Mouse (Mus musculus): ENCODE measurements around the gene Atg7. TPM values are rescaled to one million over a fixed set of nuclear protein-coding genes. Genes with fewer than 3 reads are reported as not detected.
A peak's percentile ranks its signal among the peaks of the same experiment; 100 is the strongest.

The Atg7 gene
- polyA plus RNA-seq, 1 experiment from 2014 or later = 17.2 TPM

- 37% methylated on average over 11 of the region's 11 CpGs for WGBS
Observed at GRCm38 (mm10) chr6:114781415-114782240, 138.7 kb downstream of the Atg7 start.

GRCm38 (mm10) chr6:114782486-114782885 lies 139.6 kb downstream of the Atg7 start:
- ATAC-seq = no peak
- Histone ChIP-seq H3K4me1 (ENCODE audit: control insufficient read depth, insufficient read depth, low read length) (peaks cover 9% of the 10 kb centered on the region), H3K4me2 (ENCODE audit: low read length) (no peak overlapping the region), H3K27me3 (ENCODE audit: control insufficient read depth, insufficient read depth, low read depth, low read length) (no peaks in the 10 kb centered on the region), H3K4me3 (ENCODE audit: low read depth, low read length) (no peak overlapping the region), H3K27ac (ENCODE audit: low read length) (peak overlapping the region; percentile 42; the same call in 1 of the 2 replicates), H3K9me3 (replicated peaks; ENCODE audit: control insufficient read depth, low read length, poor library complexity, severe bottlenecking) (no peaks in the 10 kb centered on the region), H3K9ac (ENCODE audit: low read depth, low read length) (no peak overlapping the region), H3K36me3 (ENCODE audit: control insufficient read depth, insufficient read depth, low read length) (no peaks in the 10 kb centered on the region)
- WGBS = 71% methylated on average over 7 of the region's 7 CpGs

More at GRCm38 (mm10) chr6:114781415-114782240, 138.7 kb downstream of the Atg7 start:
- H3K4me3 ChIP-seq (ENCODE audit: low read depth, low read length) = no peak overlapping the region
- no peaks in the 10 kb centered on the region for H3K27me3 ChIP-seq (ENCODE audit: control insufficient read depth, insufficient read depth, low read depth, low read length)
- no peaks in the 10 kb centered on the region for H3K9me3 ChIP-seq (replicated peaks; ENCODE audit: control insufficient read depth, low read length, poor library complexity, severe bottlenecking)
- no peak overlapping the region for H3K9ac ChIP-seq (ENCODE audit: low read depth, low read length)
- peaks cover 9% of the 10 kb centered on the region for H3K4me1 ChIP-seq (ENCODE audit: control insufficient read depth, insufficient read depth, low read length)
- peak; percentile 45; the same call in 1 of the 2 replicates for ATAC-seq
- H3K4me2 ChIP-seq (ENCODE audit: low read length) = no peak overlapping the region
- no peak overlapping the region for H3K27ac ChIP-seq (ENCODE audit: low read length)
- no peaks in the 10 kb centered on the region for H3K36me3 ChIP-seq (ENCODE audit: control insufficient read depth, insufficient read depth, low read length)

- WGBS = 32% methylated on average over 3 of the region's 3 CpGs
- H3K4me2 ChIP-seq (ENCODE audit: low read length) = no peak overlapping the region
- no peaks in the 10 kb centered on the region for H3K9me3 ChIP-seq (replicated peaks; ENCODE audit: control insufficient read depth, low read length, poor library complexity, severe bottlenecking)
- no peaks in the 10 kb centered on the region for H3K27me3 ChIP-seq (ENCODE audit: control insufficient read depth, insufficient read depth, low read depth, low read length)
- H3K27ac ChIP-seq (ENCODE audit: low read length) = no peak overlapping the region
- peaks cover 6% of the 10 kb centered on the region for H3K4me1 ChIP-seq (ENCODE audit: control insufficient read depth, insufficient read depth, low read length)
- H3K36me3 ChIP-seq (ENCODE audit: control insufficient read depth, insufficient read depth, low read length) = no peaks in the 10 kb centered on the region
- H3K4me3 ChIP-seq (ENCODE audit: low read depth, low read length) = no peak overlapping the region
- no peak for ATAC-seq
- H3K9ac ChIP-seq (ENCODE audit: low read depth, low read length) = no peak overlapping the region
Observed at GRCm38 (mm10) chr6:114786461-114786860, 143.6 kb downstream of the Atg7 start.

GRCm38 (mm10) chr6:114787606-114788005 lies 144.7 kb downstream of the Atg7 start:
- H3K4me2 ChIP-seq (ENCODE audit: low read length) = no peak overlapping the region
- H3K4me1 ChIP-seq (ENCODE audit: control insufficient read depth, insufficient read depth, low read length) = no peaks in the 10 kb centered on the region
- 87% methylated on average over 3 of the region's 3 CpGs for WGBS
- H3K27me3 ChIP-seq (ENCODE audit: control insufficient read depth, insufficient read depth, low read depth, low read length) = no peaks in the 10 kb centered on the region
- no peaks in the 10 kb centered on the region for H3K36me3 ChIP-seq (ENCODE audit: control insufficient read depth, insufficient read depth, low read length)
- no peak overlapping the region for H3K9ac ChIP-seq (ENCODE audit: low read depth, low read length)
- no peak overlapping the region for H3K27ac ChIP-seq (ENCODE audit: low read length)
- ATAC-seq = no peak
- no peaks in the 10 kb centered on the region for H3K9me3 ChIP-seq (replicated peaks; ENCODE audit: control insufficient read depth, low read length, poor library complexity, severe bottlenecking)
- H3K4me3 ChIP-seq (ENCODE audit: low read depth, low read length) = no peak overlapping the region

GRCm38 (mm10) chr6:114788663-114789062 lies 145.8 kb downstream of the Atg7 start:
- H3K9me3 ChIP-seq (replicated peaks; ENCODE audit: control insufficient read depth, low read length, poor library complexity, severe bottlenecking) = no peaks in the 10 kb centered on the region
- no peak overlapping the region for H3K4me3 ChIP-seq (ENCODE audit: low read depth, low read length)
- no peaks in the 10 kb centered on the region for H3K36me3 ChIP-seq (ENCODE audit: control insufficient read depth, insufficient read depth, low read length)
- no peak overlapping the region for H3K4me2 ChIP-seq (ENCODE audit: low read length)
- no peak for ATAC-seq
- no peaks in the 10 kb centered on the region for H3K27me3 ChIP-seq (ENCODE audit: control insufficient read depth, insufficient read depth, low read depth, low read length)
- H3K9ac ChIP-seq (ENCODE audit: low read depth, low read length) = no peak overlapping the region
- 86% methylated on average over 4 of the region's 4 CpGs for WGBS
- H3K4me1 ChIP-seq (ENCODE audit: control insufficient read depth, insufficient read depth, low read length) = no peaks in the 10 kb centered on the region
- H3K27ac ChIP-seq (ENCODE audit: low read length) = no peak overlapping the region

- 75% methylated on average over 2 of the region's 2 CpGs for WGBS
- no peaks in the 10 kb centered on the region for H3K36me3 ChIP-seq (ENCODE audit: control insufficient read depth, insufficient read depth, low read length)
- no peak overlapping the region for H3K4me2 ChIP-seq (ENCODE audit: low read length)
- H3K4me3 ChIP-seq (ENCODE audit: low read depth, low read length) = no peak overlapping the region
- H3K27ac ChIP-seq (ENCODE audit: low read length) = no peak overlapping the region
- H3K27me3 ChIP-seq (ENCODE audit: control insufficient read depth, insufficient read depth, low read depth, low read length) = no peaks in the 10 kb centered on the region
- H3K9ac ChIP-seq (ENCODE audit: low read depth, low read length) = no peak overlapping the region
- no peaks in the 10 kb centered on the region for H3K4me1 ChIP-seq (ENCODE audit: control insufficient read depth, insufficient read depth, low read length)
- no peaks in the 10 kb centered on the region for H3K9me3 ChIP-seq (replicated peaks; ENCODE audit: control insufficient read depth, low read length, poor library complexity, severe bottlenecking)
- no peak for ATAC-seq
Observed at GRCm38 (mm10) chr6:114790084-114790483, 147.2 kb downstream of the Atg7 start.

GRCm38 (mm10) chr6:114790902-114791301 lies 148.0 kb downstream of the Atg7 start:
- no peak overlapping the region for H3K9ac ChIP-seq (ENCODE audit: low read depth, low read length)
- no peaks in the 10 kb centered on the region for H3K4me1 ChIP-seq (ENCODE audit: control insufficient read depth, insufficient read depth, low read length)
- no peaks in the 10 kb centered on the region for H3K27me3 ChIP-seq (ENCODE audit: control insufficient read depth, insufficient read depth, low read depth, low read length)
- no peaks in the 10 kb centered on the region for H3K9me3 ChIP-seq (replicated peaks; ENCODE audit: control insufficient read depth, low read length, poor library complexity, severe bottlenecking)
- H3K27ac ChIP-seq (ENCODE audit: low read length) = no peak overlapping the region
- H3K36me3 ChIP-seq (ENCODE audit: control insufficient read depth, insufficient read depth, low read length) = no peaks in the 10 kb centered on the region
- 87% methylated on average over 7 of the region's 7 CpGs for WGBS
- no peak for ATAC-seq
- no peak overlapping the region for H3K4me3 ChIP-seq (ENCODE audit: low read depth, low read length)
- H3K4me2 ChIP-seq (ENCODE audit: low read length) = no peak overlapping the region

GRCm38 (mm10) chr6:114791846-114792245 lies 148.9 kb downstream of the Atg7 start:
- H3K36me3 ChIP-seq (ENCODE audit: control insufficient read depth, insufficient read depth, low read length) = no peaks in the 10 kb centered on the region
- no peak overlapping the region for H3K27ac ChIP-seq (ENCODE audit: low read length)
- WGBS = 96% methylated on average over 4 of the region's 4 CpGs
- no peaks in the 10 kb centered on the region for H3K27me3 ChIP-seq (ENCODE audit: control insufficient read depth, insufficient read depth, low read depth, low read length)
- ATAC-seq = no peak
- no peak overlapping the region for H3K4me2 ChIP-seq (ENCODE audit: low read length)
- no peaks in the 10 kb centered on the region for H3K4me1 ChIP-seq (ENCODE audit: control insufficient read depth, insufficient read depth, low read length)
- no peak overlapping the region for H3K4me3 ChIP-seq (ENCODE audit: low read depth, low read length)
- H3K9ac ChIP-seq (ENCODE audit: low read depth, low read length) = no peak overlapping the region
- no peaks in the 10 kb centered on the region for H3K9me3 ChIP-seq (replicated peaks; ENCODE audit: control insufficient read depth, low read length, poor library complexity, severe bottlenecking)

- 96% methylated on average over 9 of the region's 9 CpGs for WGBS
- Histone ChIP-seq H3K9me3 (replicated peaks; ENCODE audit: control insufficient read depth, low read length, poor library complexity, severe bottlenecking) (no peaks in the 10 kb centered on the region), H3K4me1 (ENCODE audit: control insufficient read depth, insufficient read depth, low read length) (no peaks in the 10 kb centered on the region), H3K4me3 (ENCODE audit: low read depth, low read length) (no peak overlapping the region), H3K27me3 (ENCODE audit: control insufficient read depth, insufficient read depth, low read depth, low read length) (no peaks in the 10 kb centered on the region), H3K36me3 (ENCODE audit: control insufficient read depth, insufficient read depth, low read length) (no peaks in the 10 kb centered on the region), H3K27ac (ENCODE audit: low read length) (no peak overlapping the region), H3K4me2 (ENCODE audit: low read length) (no peak overlapping the region), H3K9ac (ENCODE audit: low read depth, low read length) (no peak overlapping the region)
- ATAC-seq = no peak
Observed at GRCm38 (mm10) chr6:114794706-114795105, 151.8 kb downstream of the Atg7 start.

Data from midbrain, embryonic 16.5 days (tissue).